Mouse (Mus musculus): ENCODE measurements around the gene Hdgfl2.

- TF ChIP-seq CTCF (IDR thresholded peaks at IDR 0.05; ENCODE audit: low read depth) (no peak), EP300 (IDR thresholded peaks at IDR 0.05; ENCODE audit: low read depth) (no peak)
Observed at GRCm38 (mm10) chr17:56092312-56092711, 12.9 kb downstream of the Hdgfl2 start.

Measured in liver, postnatal 0 days (tissue).